Mouse (Mus musculus) small intestine, adult 2 months (tissue): ENCODE results near the gene Fbxo10. TPM values are rescaled to one million over a fixed set of nuclear protein-coding genes. Genes with fewer than 3 reads are reported as not detected.
A peak's percentile ranks its signal among the peaks of the same experiment; 100 is the strongest.

Experiments used
- H3K27ac ChIP-seq: fragments of 200-500 bp; 2 replicates; pipeline ENCODE4 v1.5.1; 2012; ENCODE audit warnings: low read depth, low read length, control low read depth, inconsistent platforms; ENCODE audit not compliant: insufficient read depth
- H3K27me3 ChIP-seq: fragments of 200-500 bp; 2 replicates; pipeline ENCODE4 v1.6.1; 2012; ENCODE audit warnings: mild to moderate bottlenecking, moderate library complexity, low read length, inconsistent platforms; ENCODE audit not compliant: control insufficient read depth, insufficient read depth
- H3K36me3 ChIP-seq: fragments of 200-500 bp; 2 replicates; pipeline ENCODE4 v1.6.1; 2012; ENCODE audit warnings: mild to moderate bottlenecking, low read length, control low read depth, inconsistent platforms; ENCODE audit not compliant: control insufficient read depth, insufficient read depth
- H3K4me1 ChIP-seq: fragments of 200-500 bp; 2 replicates; pipeline ENCODE4 v1.6.1; 2012; ENCODE audit warnings: low read length, inconsistent platforms, mixed read lengths; ENCODE audit not compliant: control insufficient read depth, insufficient read depth, insufficient read length
- H3K4me3 ChIP-seq: fragments of 200-500 bp; 2 replicates; pipeline ENCODE4 v1.5.1; 2012; ENCODE audit warnings: low read depth, mild to moderate bottlenecking, control low read depth, inconsistent platforms, low read length, moderate library complexity
- CTCF ChIP-seq: fragments of 200-500 bp; IDR thresholded peaks from 2 replicates; pipeline ENCODE4 v1.5.1; 2012; ENCODE audit warnings: low read depth, mild to moderate bottlenecking, control low read depth, inconsistent platforms, low read length, moderate library complexity, mixed read lengths; ENCODE audit not compliant: insufficient replicate concordance, insufficient read length; ENCODE audit errors: extremely low read depth
- POLR2A ChIP-seq: fragments of 200-500 bp; IDR thresholded peaks from 2 replicates; pipeline ENCODE4 v1.6.1; 2012; ENCODE audit warnings: low read depth, mild to moderate bottlenecking, control low read depth, inconsistent platforms, low read length, moderate library complexity
- WGBS: fragments of 180-500 bp; shearing (Covaris S2); methylation state at CpG from one replicate; pipeline ENCODE4 v1.1.7; 2018; 5-methylcytosine and 5-hydroxymethylcytosine counted together
- polyA plus RNA-seq: library from polyadenylated mRNA; depleted of rRNA; stranded (reverse); fragments of >200 nt; gene quantifications from 2 replicates; pipeline ENCODE4 v1.2.3, GENCODE M21; 2012; rRNA removed

Gene Fbxo10
- polyA plus RNA-seq, result 1.7 and 2.4 TPM in 2 replicates

DNA sequence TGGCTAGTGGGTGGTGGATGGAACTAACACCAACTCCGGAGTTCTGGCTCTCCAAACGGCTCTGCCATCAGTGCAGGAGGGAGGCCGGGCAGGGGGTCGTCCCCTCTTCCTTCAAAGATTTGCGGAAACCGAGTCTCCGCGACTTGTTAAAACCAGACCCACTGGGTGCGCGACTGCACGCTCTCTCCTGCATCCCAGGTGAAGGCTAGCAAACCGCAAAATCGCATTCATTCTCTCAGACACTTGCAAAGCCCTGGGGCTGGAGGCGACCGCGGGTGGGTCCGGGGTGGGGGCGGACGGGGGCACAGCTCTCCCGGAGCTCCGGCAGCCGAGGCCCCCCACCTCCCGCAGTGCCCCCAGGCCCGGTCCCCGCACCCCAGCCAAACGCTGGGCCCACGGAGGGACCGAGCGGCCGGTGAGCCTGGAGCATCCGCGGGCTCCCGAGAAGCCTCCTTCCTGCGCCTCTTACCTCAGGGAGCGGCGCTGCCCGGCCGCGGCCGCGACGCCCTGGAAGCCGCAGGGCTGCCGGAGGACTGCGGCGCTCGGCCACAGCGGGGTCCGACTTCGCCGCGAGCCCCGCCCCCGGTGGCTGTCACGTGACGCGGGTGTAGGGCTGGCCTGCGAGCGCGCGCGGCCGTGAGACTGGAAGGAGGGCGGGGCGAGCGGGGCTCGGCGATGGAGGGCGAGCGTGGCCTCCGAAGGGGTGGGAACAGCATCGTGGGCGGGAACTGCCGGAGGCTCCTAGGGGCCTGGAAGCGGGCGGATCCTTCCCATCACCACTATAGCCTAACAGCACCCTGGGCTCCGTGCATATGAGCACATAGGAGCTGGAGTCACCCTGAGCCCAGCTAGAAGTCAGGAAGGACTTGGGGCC lies at the start of gene Fbxo10:
Gene Fbxo10, minus strand, starts transcription at position 584 of the 874 bp plus-strand sequence.
- Histone ChIP-seq H3K27me3 (peaks cover 12% of the 10 kb centered on the region; the same call in 1 of the 2 replicates), H3K4me1 (no peaks in the 10 kb centered on the region), H3K27ac (no peak within 1 kb of the TSS), H3K4me3 (peak within 1 kb of the TSS; percentile 83), H3K36me3 (no peaks in the 10 kb centered on the region)
- TF ChIP-seq CTCF (no peak), POLR2A (no peak)
- WGBS, result under 1% methylated on average over 77 of the region's 77 CpGs

DNA sequence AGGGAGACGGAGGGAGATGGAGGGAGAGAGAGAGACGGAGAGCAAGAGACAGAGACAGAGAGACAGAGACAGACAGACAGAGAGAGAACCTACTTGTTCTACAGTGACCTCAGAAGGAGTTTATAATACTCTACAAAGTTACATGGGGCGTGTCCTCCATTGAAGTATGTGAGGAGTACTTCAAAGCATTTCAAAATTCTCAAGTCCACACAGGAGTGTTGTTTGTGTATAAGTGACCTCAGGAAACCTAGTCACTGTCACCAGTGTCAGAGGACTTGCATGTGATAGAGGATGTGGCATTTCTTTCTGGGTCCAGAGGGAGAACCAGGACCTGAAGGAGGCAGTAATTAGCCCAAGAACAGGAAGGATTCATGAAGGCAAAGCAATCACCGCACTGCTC lies 46.6 kb upstream of the Fbxo10 start:
- Histone ChIP-seq H3K27ac (no peak overlapping the region), H3K4me3 (no peak overlapping the region), H3K27me3 (no peaks in the 10 kb centered on the region; the same call in 1 of the 2 replicates), H3K36me3 (no peaks in the 10 kb centered on the region), H3K4me1 (no peaks in the 10 kb centered on the region)
- 53% methylated on average over 4 of the region's 4 CpGs for WGBS
- TF ChIP-seq CTCF (no peak), POLR2A (no peak)

DNA sequence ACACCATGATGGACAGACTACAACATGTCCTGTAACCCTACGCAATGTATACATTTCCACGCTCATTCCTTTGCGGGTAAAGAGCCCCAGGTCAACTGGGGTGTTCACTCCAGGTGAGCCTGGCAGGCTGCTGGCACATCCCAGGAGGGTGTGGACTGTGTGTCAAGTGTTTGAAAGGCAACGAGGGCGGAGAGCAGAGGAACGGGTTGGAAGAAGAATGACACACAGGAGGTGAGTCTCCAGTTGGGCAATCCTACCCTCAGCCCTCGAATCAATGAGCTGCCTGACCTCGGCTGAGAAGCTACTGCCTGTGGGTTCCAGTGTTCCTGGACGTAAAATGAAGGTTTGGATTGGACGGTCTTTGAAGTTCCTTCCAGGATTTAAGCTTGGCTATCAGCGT lies 36.9 kb upstream of the Fbxo10 start:
- 63% methylated on average over 11 of the region's 11 CpGs for WGBS
- TF ChIP-seq CTCF (no peak), POLR2A (no peak)
- H3K36me3 ChIP-seq, result no peaks in the 10 kb centered on the region
- H3K4me3 ChIP-seq, result no peak overlapping the region
- H3K27me3 ChIP-seq, result no peaks in the 10 kb centered on the region
- no peaks in the 10 kb centered on the region for H3K4me1 ChIP-seq
- H3K27ac ChIP-seq, result no peak overlapping the region

DNA sequence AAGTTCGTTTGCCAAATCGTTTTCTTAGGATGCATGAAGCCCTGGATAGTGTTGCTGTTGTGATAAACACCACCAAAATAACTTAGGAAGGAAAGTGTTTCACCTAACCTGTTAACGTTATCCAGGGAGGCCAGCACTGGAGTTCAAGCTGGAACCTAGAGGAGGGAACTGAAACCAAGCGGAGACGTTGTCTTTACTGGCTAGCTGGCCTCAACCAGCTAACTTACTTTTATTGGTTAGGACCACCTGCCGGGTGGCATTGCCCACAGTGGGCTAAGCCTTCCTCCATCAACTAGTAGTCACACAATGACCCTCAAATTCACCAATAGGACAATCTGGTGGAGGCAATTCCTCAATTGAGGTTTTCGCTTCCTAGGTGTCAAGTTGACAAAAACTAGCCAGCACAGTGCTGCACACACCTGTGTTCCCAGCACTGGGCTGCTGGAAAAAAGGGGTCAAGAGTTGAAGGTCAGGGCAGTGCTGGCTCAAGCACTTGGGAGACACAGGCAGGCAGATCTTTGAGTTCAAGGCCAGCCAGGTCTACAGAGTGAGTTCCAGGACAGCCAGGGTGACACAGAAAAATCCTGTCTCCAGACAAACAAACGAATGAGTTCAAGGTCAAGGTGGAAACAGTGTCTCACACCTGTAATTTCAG lies 24.2 kb upstream of the Fbxo10 start:
- WGBS, result 59% methylated on average over 8 of the region's 8 CpGs
- peaks cover 16% of the 10 kb centered on the region for H3K36me3 ChIP-seq
- no peak overlapping the region for H3K4me3 ChIP-seq

DNA sequence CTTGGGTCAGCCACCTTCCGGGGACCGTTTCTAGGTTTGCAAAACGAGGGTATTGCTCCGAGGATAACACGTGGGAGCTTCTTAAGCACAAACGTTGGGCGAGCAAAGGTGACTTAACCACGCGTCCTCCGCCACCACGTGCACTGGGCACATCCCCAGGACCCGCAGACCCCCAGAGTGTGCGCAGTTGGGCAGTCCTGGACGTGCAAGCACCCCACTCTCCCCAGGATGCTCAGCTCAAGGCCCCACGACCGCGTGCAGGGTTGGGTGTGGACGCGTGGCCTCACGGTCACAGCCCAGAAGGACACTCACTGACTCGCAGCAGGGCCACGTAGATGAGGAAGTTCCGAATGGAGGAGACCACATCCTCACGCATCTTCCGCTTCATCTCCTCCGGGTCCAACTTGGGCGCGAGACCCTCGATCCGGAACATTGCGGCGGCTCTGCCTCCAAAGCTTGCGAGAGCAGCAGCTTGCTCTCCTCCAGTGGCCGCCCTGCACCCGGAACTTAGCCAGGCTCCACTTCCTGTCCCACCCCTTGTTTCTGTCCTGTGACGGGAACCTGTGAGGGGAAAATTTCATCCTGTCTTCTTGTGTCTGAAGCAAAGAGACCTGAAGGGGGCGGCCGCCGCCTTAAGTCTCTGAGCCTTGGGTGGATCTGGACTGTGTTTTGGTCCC lies 23.3 kb upstream of the Fbxo10 start, which contains the start of gene Tomm5:
Gene Tomm5, minus strand, starts transcription at position 514 of the 677 bp plus-strand sequence.
- Histone ChIP-seq H3K4me1 (peaks cover 10% of the 10 kb centered on the region), H3K27ac (peak within 1 kb of the TSS; percentile 41), H3K4me3 (peak within 1 kb of the TSS; percentile 98), H3K36me3 (peaks cover 18% of the 10 kb centered on the region), H3K27me3 (no peaks in the 10 kb centered on the region)
- TF ChIP-seq POLR2A, result peak; percentile 77
- peak; percentile 85; the same call in 1 of the 2 replicates for TF ChIP-seq CTCF
- under 1% methylated on average over 39 of the region's 39 CpGs for WGBS

More for the DNA sequence above, 24.2 kb upstream of the Fbxo10 start:
- no peak for TF ChIP-seq CTCF
- TF ChIP-seq POLR2A, result no peak
- Histone ChIP-seq H3K27ac (no peak overlapping the region), H3K27me3 (0 out of 2 replicates have a peak, but pooled peaks cover 2% of the 10 kb centered on the region), H3K4me1 (peaks cover 10% of the 10 kb centered on the region)

DNA sequence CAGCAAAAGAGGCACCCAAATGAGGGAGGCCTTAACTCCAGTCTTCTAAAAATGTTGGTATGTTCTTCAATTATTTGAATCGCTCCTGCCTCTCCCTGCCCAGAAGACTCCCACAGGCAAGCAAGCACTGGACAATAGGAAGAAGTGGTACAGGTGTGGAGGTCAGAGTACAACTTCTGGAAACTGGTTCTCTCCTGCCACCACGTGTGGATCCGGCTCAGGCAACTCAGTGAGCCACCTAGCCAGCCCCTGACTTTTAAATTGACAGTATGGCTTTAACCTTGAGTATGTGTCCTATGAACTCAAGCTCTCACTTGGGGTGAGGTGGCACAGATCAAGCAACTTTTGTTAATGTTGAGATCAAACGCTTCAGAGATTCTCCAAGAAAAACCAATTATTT lies 22.7 kb upstream of the Fbxo10 start:
- 3% methylated on average over 4 of the region's 4 CpGs for WGBS
- peak overlapping the region; percentile 98 for H3K4me3 ChIP-seq
- peaks cover 20% of the 10 kb centered on the region for H3K36me3 ChIP-seq
- peaks cover 10% of the 10 kb centered on the region for H3K4me1 ChIP-seq
- TF ChIP-seq POLR2A (no peak), CTCF (no peak)
- H3K27ac ChIP-seq, result peak overlapping the region; percentile 41
- H3K27me3 ChIP-seq, result no peaks in the 10 kb centered on the region
